Comparison of ENCODE assay signal across 26 mouse cellular contexts in the genomic region with DNA sequence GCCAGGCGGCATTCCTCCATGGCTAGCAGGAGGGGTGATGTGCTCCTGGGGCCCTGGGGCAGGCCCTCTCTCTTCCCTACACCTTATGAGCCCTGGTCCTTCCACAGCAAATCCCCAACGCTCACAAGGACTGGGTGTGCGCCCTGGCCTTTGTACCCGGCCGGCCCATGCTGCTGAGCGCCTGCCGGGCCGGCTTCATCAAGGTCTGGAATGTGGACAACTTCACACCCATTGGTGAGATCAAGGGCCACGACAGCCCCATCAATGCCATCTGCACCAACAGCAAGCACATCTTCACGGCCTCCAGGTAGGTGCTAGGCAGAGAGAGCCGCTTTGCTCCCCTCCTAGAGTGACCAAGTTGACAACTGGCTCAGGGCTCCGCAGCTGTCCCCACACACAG. TPM values are rescaled to one million over a fixed set of nuclear protein-coding genes. Genes with fewer than 3 reads are reported as not detected.
DNase-seq lines count a peak whose midpoint lies in the region; ATAC-seq and TF ChIP-seq lines count a peak whose summit lies in the region.
"Had no signal": no experiment of that assay in that cellular context is flagged by ENCODE, and none has a peak within 500 bp of the region (broad histone marks: within the 10 kb centered on the region; RNA-seq: fewer than 3 reads in every experiment).

No protein-coding gene starts in this region.

- no peaks in the 10 kb centered on the region for H3K27me3 ChIP-seq in hindbrain, embryonic 13.5 days
- no peaks in the 10 kb centered on the region for H3K27me3 ChIP-seq in hindbrain, embryonic 11.5 days (ENCODE audit: control insufficient read depth, insufficient read depth, low read length)
- no peaks in the 10 kb centered on the region for H3K27me3 ChIP-seq in intestine, embryonic 15.5 days (replicated peaks)
- no peaks in the 10 kb centered on the region for H3K27me3 ChIP-seq in kidney, postnatal 0 days (ENCODE audit: insufficient read depth, low read length)
- 0 out of 2 replicates have a peak, but pooled peaks cover 13% of the 10 kb centered on the region for H3K27me3 ChIP-seq in limb, embryonic 10.5 days (ENCODE audit: low read depth, poor library complexity, severe bottlenecking)
- H3K27me3 ChIP-seq: liver, embryonic 15.5 days; stomach, embryonic 15.5 days had no signal

- no peak for TF ChIP-seq CTCF in kidney, postnatal 0 days (IDR thresholded peaks at IDR 0.05; ENCODE audit: low read depth)

- no peaks in the 10 kb centered on the region for H3K9me3 ChIP-seq in hindbrain, embryonic 13.5 days
- H3K9me3 ChIP-seq in hindbrain, embryonic 11.5 days (ENCODE audit: control insufficient read depth, low read length) = no peaks in the 10 kb centered on the region
- H3K9me3 ChIP-seq in intestine, embryonic 15.5 days = no peaks in the 10 kb centered on the region
- no peaks in the 10 kb centered on the region for H3K9me3 ChIP-seq in kidney, postnatal 0 days (replicated peaks; ENCODE audit: low read length)
- no peaks in the 10 kb centered on the region for H3K9me3 ChIP-seq in limb, embryonic 10.5 days (replicated peaks)
- H3K9me3 ChIP-seq: forebrain, embryonic 10.5 days; heart, embryonic 13.5 days; hindbrain, embryonic 10.5 days; liver, embryonic 15.5 days; midbrain, embryonic 12.5 days; stomach, embryonic 15.5 days had no signal

- peaks cover 93% of the 10 kb centered on the region for H3K36me3 ChIP-seq in hindbrain, embryonic 13.5 days
- H3K36me3 ChIP-seq in hindbrain, embryonic 11.5 days (ENCODE audit: control insufficient read depth, insufficient read depth, low read length) = no peaks in the 10 kb centered on the region
- peaks cover 4% of the 10 kb centered on the region for H3K36me3 ChIP-seq in intestine, embryonic 15.5 days
- H3K36me3 ChIP-seq in kidney, postnatal 0 days (ENCODE audit: insufficient read depth, low read length) = no peaks in the 10 kb centered on the region
- peaks cover 82% of the 10 kb centered on the region for H3K36me3 ChIP-seq in limb, embryonic 10.5 days

- 0 out of 2 replicates have a peak overlapping the region, but pooled peaks have one; percentile 18 for H3K27ac ChIP-seq in hindbrain, embryonic 13.5 days
- H3K27ac ChIP-seq in hindbrain, embryonic 11.5 days (ENCODE audit: low read depth, low read length) = no peak overlapping the region
- H3K27ac ChIP-seq in intestine, embryonic 15.5 days = peak overlapping the region; percentile 59; the same call in 1 of the 2 replicates
- no peak overlapping the region for H3K27ac ChIP-seq in kidney, postnatal 0 days
- peak overlapping the region; percentile 39; the same call in 1 of the 2 replicates for H3K27ac ChIP-seq in limb, embryonic 10.5 days
- H3K27ac ChIP-seq: heart, embryonic 13.5 days; liver, embryonic 15.5 days; macrophage; midbrain, embryonic 12.5 days; stomach, embryonic 15.5 days had no signal

- H3K4me2 ChIP-seq in hindbrain, embryonic 13.5 days = no peak overlapping the region
- H3K4me2 ChIP-seq in hindbrain, embryonic 11.5 days (replicated peaks; ENCODE audit: low read depth, low read length) = no peak overlapping the region
- no peak overlapping the region; the same call in 1 of the 2 replicates for H3K4me2 ChIP-seq in intestine, embryonic 15.5 days (replicated peaks)
- H3K4me2 ChIP-seq in kidney, postnatal 0 days (ENCODE audit: low read length) = no peak overlapping the region
- H3K4me2 ChIP-seq: heart, embryonic 13.5 days; liver, embryonic 15.5 days; midbrain, embryonic 12.5 days; stomach, embryonic 15.5 days had no signal

- H3K9ac ChIP-seq in hindbrain, embryonic 13.5 days = no peak overlapping the region; the same call in 1 of the 2 replicates
- no peak overlapping the region for H3K9ac ChIP-seq in hindbrain, embryonic 11.5 days (ENCODE audit: low read depth, low read length)
- H3K9ac ChIP-seq in intestine, embryonic 15.5 days = no peak overlapping the region
- no peak overlapping the region for H3K9ac ChIP-seq in kidney, postnatal 0 days (ENCODE audit: low read depth, low read length)
- H3K9ac ChIP-seq: forebrain, postnatal 0 days; heart, embryonic 13.5 days; liver, embryonic 15.5 days; midbrain, embryonic 12.5 days; stomach, embryonic 15.5 days had no signal

- intact Hi-C loops in heart, postnatal 36 days (cut with DNase I) = loop anchor here (5.0 kb wide), 1 partner anchor 160 kb away; no protein-coding TSS in a partner anchor

- no peak for ATAC-seq in hindbrain, embryonic 13.5 days (ENCODE audit: low FRiP score)
- no peak for ATAC-seq in hindbrain, embryonic 11.5 days (ENCODE audit: low FRiP score)
- peak; percentile 67 for ATAC-seq in intestine, embryonic 15.5 days
- ATAC-seq in kidney, postnatal 0 days (replicated peaks; ENCODE audit: low FRiP score, low read depth) = peak; percentile 19; the same call in 1 of the 2 replicates
- ATAC-seq: CD4-positive, CD25-positive, alpha-beta regulatory T cell, adult 4 months; forebrain, postnatal 0 days; inflammation-experienced regulatory T-cells, adult 6 months had no signal

- H3K4me3 ChIP-seq in hindbrain, embryonic 13.5 days = no peak overlapping the region
- no peak overlapping the region for H3K4me3 ChIP-seq in hindbrain, embryonic 11.5 days (ENCODE audit: low read depth, low read length)
- no peak overlapping the region for H3K4me3 ChIP-seq in intestine, embryonic 15.5 days (replicated peaks)
- H3K4me3 ChIP-seq in kidney, postnatal 0 days (replicated peaks; ENCODE audit: low read depth, low read length) = no peak overlapping the region
- H3K4me3 ChIP-seq in limb, embryonic 10.5 days = no peak overlapping the region
- H3K4me3 ChIP-seq: forebrain, embryonic 10.5 days; heart, embryonic 13.5 days; hindbrain, embryonic 10.5 days; liver, embryonic 15.5 days; midbrain, embryonic 12.5 days; stomach, embryonic 15.5 days had no signal

- DNase-seq in hindbrain, embryonic 11.5 days (ENCODE audit: low spot score) = no peak
- no peak for DNase-seq in kidney, postnatal 0 days (ENCODE audit: low spot score)
- DNase-seq in limb, embryonic 10.5 days (ENCODE audit: low spot score) = no peak
- no peak for DNase-seq in adrenal gland, adult (ENCODE audit: inconsistent age in 2 of 2, low spot score in 1 of 2)
- DNase-seq in heart, postnatal 4 days = no peak
- no peak for DNase-seq in heart, postnatal 36 days
- DNase-seq: adrenal gland, postnatal 36 days; cerebellum, adult 2 months; forebrain, postnatal 0 days; heart, adult 11 months had no signal

- peaks cover 23% of the 10 kb centered on the region for H3K4me1 ChIP-seq in hindbrain, embryonic 13.5 days (replicated peaks)
- peaks cover 11% of the 10 kb centered on the region for H3K4me1 ChIP-seq in hindbrain, embryonic 11.5 days (replicated peaks; ENCODE audit: control insufficient read depth, insufficient read depth, low read length)
- peaks cover 37% of the 10 kb centered on the region for H3K4me1 ChIP-seq in intestine, embryonic 15.5 days (replicated peaks)
- peaks cover 12% of the 10 kb centered on the region; the same call in 1 of the 2 replicates for H3K4me1 ChIP-seq in kidney, postnatal 0 days (replicated peaks; ENCODE audit: insufficient read depth, low read length)
- peaks cover 32% of the 10 kb centered on the region for H3K4me1 ChIP-seq in limb, embryonic 10.5 days

- WGBS in hindbrain, embryonic 13.5 days = 75% methylated on average over 12 of the region's 12 CpGs
- WGBS in hindbrain, embryonic 11.5 days = 64% methylated on average over 12 of the region's 12 CpGs
- 52% methylated on average over 12 of the region's 12 CpGs for WGBS in intestine, embryonic 15.5 days
- 69% methylated on average over 12 of the region's 12 CpGs for WGBS in kidney, postnatal 0 days
- WGBS in limb, embryonic 10.5 days = 45% methylated on average over 12 of the region's 12 CpGs

RNA-seq across cellular contexts. Expression of gene Mroh3, which starts 39.9 kb away (rescaled TPM):
- not detected in 2 replicates for polyA plus RNA-seq in hindbrain, embryonic 13.5 days (2015; fragmentation: Nextera tagmentation; extraction: Ambion mirVana)
- 0.25 and 0.32 TPM in 2 replicates for polyA plus RNA-seq in hindbrain, embryonic 11.5 days (2014; fragmentation: Nextera tagmentation; extraction: Ambion mirVana)
- polyA plus RNA-seq in intestine, embryonic 15.5 days (2015; fragmentation: Nextera tagmentation; extraction: Ambion mirVana) = 0.10 and 0.63 TPM in 2 replicates
- polyA plus RNA-seq in kidney, postnatal 0 days (2015; fragmentation: Nextera tagmentation; extraction: Ambion mirVana) = not detected in 2 replicates
- polyA plus RNA-seq in limb, embryonic 10.5 days (2016; fragmentation: Nextera tagmentation; extraction: Ambion mirVana) = 0.15 and 0.25 TPM in 2 replicates
- total RNA-seq in heart, postnatal 4 days (2021) = not detected
- total RNA-seq in heart, postnatal 36 days (2021) = not detected
- total RNA-seq: adrenal gland, postnatal 36 days; forebrain, postnatal 0 days; gastrocnemius, adult 18-20 months; MEL had no signal
- polyA plus RNA-seq: CD4-positive, CD25-positive, alpha-beta regulatory T cell, adult 4 months; forebrain, postnatal 0 days; heart, embryonic 13.5 days; inflammation-experienced regulatory T-cells, adult 6 months; liver, embryonic 15.5 days; lung, embryonic 16.5 days; macrophage; neural tube, embryonic 14.5 days; spleen, adult 2 months had no signal

RNA-seq across cellular contexts. Expression of gene Kif21b, which starts 41.5 kb away (rescaled TPM):
- 43.7 and 44.2 TPM in 2 replicates for polyA plus RNA-seq in hindbrain, embryonic 13.5 days (2015; fragmentation: Nextera tagmentation; extraction: Ambion mirVana)
- 17.7 and 24.4 TPM in 2 replicates for polyA plus RNA-seq in hindbrain, embryonic 11.5 days (2014; fragmentation: Nextera tagmentation; extraction: Ambion mirVana)
- 4.1 and 5.9 TPM in 2 replicates for polyA plus RNA-seq in intestine, embryonic 15.5 days (2015; fragmentation: Nextera tagmentation; extraction: Ambion mirVana)
- 0.74 and 0.88 TPM in 2 replicates for polyA plus RNA-seq in kidney, postnatal 0 days (2015; fragmentation: Nextera tagmentation; extraction: Ambion mirVana)
- polyA plus RNA-seq in limb, embryonic 10.5 days (2016; fragmentation: Nextera tagmentation; extraction: Ambion mirVana) = 7.2 and 10.9 TPM in 2 replicates
- 1 to 10 TPM; 1.7 to 2.3 TPM for total RNA-seq in heart, postnatal 4 days (2021)
- total RNA-seq in heart, postnatal 36 days (2021) = under 1 TPM; 0.92 to 0.95 TPM

Comparison
In these comparisons a context has a peak if more than half of its experiments do, and no peak if none do; other contexts are left out.
1. H3K27ac ChIP-seq: peak in hindbrain, embryonic 13.5 days (single experiment), intestine, embryonic 15.5 days (single experiment) and limb, embryonic 10.5 days (single experiment); none in hindbrain, embryonic 11.5 days (single experiment) and kidney, postnatal 0 days (single experiment).
2. ATAC-seq: peak in intestine, embryonic 15.5 days (single experiment) and kidney, postnatal 0 days (single experiment); none in hindbrain, embryonic 13.5 days (single experiment) and hindbrain, embryonic 11.5 days (single experiment).